Mouse (Mus musculus): ENCODE data around the gene Cog2. TPM values are rescaled to one million over a fixed set of nuclear protein-coding genes. Genes with fewer than 3 reads are reported as not detected.
A peak's percentile ranks its signal among the peaks of the same experiment; 100 is the strongest.

Cog2 gene
- polyA plus RNA-seq, 1 experiment from 2014 or later: 32.5 TPM

- no peak for DNase-seq (ENCODE audit: low spot score)
- no peaks in the 10 kb centered on the region for H3K36me3 ChIP-seq (replicated peaks; ENCODE audit: control insufficient read depth, insufficient read depth)
- 75% methylated on average over 8 of the region's 8 CpGs for WGBS
- no peak overlapping the region for H3K9ac ChIP-seq
- H3K4me1 ChIP-seq (replicated peaks; ENCODE audit: control insufficient read depth, insufficient read depth, low read length): no peaks in the 10 kb centered on the region
- no peak overlapping the region; the same call in 1 of the 2 replicates for H3K27ac ChIP-seq
- H3K9me3 ChIP-seq (ENCODE audit: control insufficient read depth, low read length): peaks cover 4% of the 10 kb centered on the region; the same call in 1 of the 2 replicates
- no peak overlapping the region for H3K4me2 ChIP-seq (replicated peaks)
- no peak overlapping the region for H3K4me3 ChIP-seq (replicated peaks; ENCODE audit: low read length)
- no peak for ATAC-seq (ENCODE audit: low FRiP score)
- no peaks in the 10 kb centered on the region for H3K27me3 ChIP-seq (ENCODE audit: control insufficient read depth, insufficient read depth, low read length)
Measured at GRCm38 (mm10) chr8:124507572-124508320, 12.8 kb upstream of the Cog2 start.

- H3K4me1 ChIP-seq (replicated peaks; ENCODE audit: control insufficient read depth, insufficient read depth, low read length): no peaks in the 10 kb centered on the region
- 64% methylated on average over 6 of the region's 6 CpGs for WGBS
- H3K9me3 ChIP-seq (ENCODE audit: control insufficient read depth, low read length): peaks cover 4% of the 10 kb centered on the region; the same call in 1 of the 2 replicates
- no peaks in the 10 kb centered on the region for H3K27me3 ChIP-seq (ENCODE audit: control insufficient read depth, insufficient read depth, low read length)
- no peak for ATAC-seq (ENCODE audit: low FRiP score)
- no peak overlapping the region; the same call in 1 of the 2 replicates for H3K27ac ChIP-seq
- H3K9ac ChIP-seq: no peak overlapping the region
- H3K4me2 ChIP-seq (replicated peaks): no peak overlapping the region
- H3K36me3 ChIP-seq (replicated peaks; ENCODE audit: control insufficient read depth, insufficient read depth): no peaks in the 10 kb centered on the region
- DNase-seq (ENCODE audit: low spot score): no peak
- no peak overlapping the region for H3K4me3 ChIP-seq (replicated peaks; ENCODE audit: low read length)
Measured at GRCm38 (mm10) chr8:124508321-124508695, 12.3 kb upstream of the Cog2 start.

GRCm38 (mm10) chr8:124509156-124509555, 11.4 kb upstream of the Cog2 start:
- Histone ChIP-seq H3K27me3 (ENCODE audit: control insufficient read depth, insufficient read depth, low read length) (no peaks in the 10 kb centered on the region), H3K4me1 (replicated peaks; ENCODE audit: control insufficient read depth, insufficient read depth, low read length) (no peaks in the 10 kb centered on the region), H3K4me3 (replicated peaks; ENCODE audit: low read length) (no peak overlapping the region), H3K27ac (no peak overlapping the region), H3K9me3 (ENCODE audit: control insufficient read depth, low read length) (0 out of 2 replicates have a peak, but pooled peaks cover under 1% of the 10 kb centered on the region), H3K36me3 (replicated peaks; ENCODE audit: control insufficient read depth, insufficient read depth) (no peaks in the 10 kb centered on the region), H3K9ac (no peak overlapping the region), H3K4me2 (replicated peaks) (no peak overlapping the region)
- no peak for DNase-seq (ENCODE audit: low spot score)
- no peak for ATAC-seq (ENCODE audit: low FRiP score)
- WGBS: 82% methylated on average over 3 of the region's 3 CpGs

GRCm38 (mm10) chr8:124516039-124516438, 4.5 kb upstream of the Cog2 start:
- WGBS: 79% methylated on average over 3 of the region's 3 CpGs
- H3K9me3 ChIP-seq (ENCODE audit: control insufficient read depth, low read length): no peaks in the 10 kb centered on the region

GRCm38 (mm10) chr8:124516525-124516924, 4.0 kb upstream of the Cog2 start:
- no peaks in the 10 kb centered on the region for H3K9me3 ChIP-seq (ENCODE audit: control insufficient read depth, low read length)
- 74% methylated on average over 6 of the region's 6 CpGs for WGBS
- H3K4me3 ChIP-seq (replicated peaks; ENCODE audit: low read length): no peak overlapping the region
- H3K36me3 ChIP-seq (replicated peaks; ENCODE audit: control insufficient read depth, insufficient read depth): no peaks in the 10 kb centered on the region
- no peak overlapping the region for H3K9ac ChIP-seq
- no peak for ATAC-seq (ENCODE audit: low FRiP score)
- H3K27me3 ChIP-seq (ENCODE audit: control insufficient read depth, insufficient read depth, low read length): peaks cover 9% of the 10 kb centered on the region; the same call in 1 of the 2 replicates
- peaks cover 5% of the 10 kb centered on the region for H3K4me1 ChIP-seq (replicated peaks; ENCODE audit: control insufficient read depth, insufficient read depth, low read length)
- no peak overlapping the region for H3K27ac ChIP-seq
- no peak for DNase-seq (ENCODE audit: low spot score)
- no peak overlapping the region for H3K4me2 ChIP-seq (replicated peaks)

More at GRCm38 (mm10) chr8:124516039-124516438, 4.5 kb upstream of the Cog2 start:
- no peak overlapping the region for H3K9ac ChIP-seq
- no peak overlapping the region for H3K27ac ChIP-seq
- H3K4me3 ChIP-seq (replicated peaks; ENCODE audit: low read length): no peak overlapping the region
- ATAC-seq (ENCODE audit: low FRiP score) (no peak), DNase-seq (ENCODE audit: low spot score) (no peak)
- H3K27me3 ChIP-seq (ENCODE audit: control insufficient read depth, insufficient read depth, low read length): peaks cover 9% of the 10 kb centered on the region; the same call in 1 of the 2 replicates
- H3K4me2 ChIP-seq (replicated peaks): no peak overlapping the region
- no peaks in the 10 kb centered on the region for H3K36me3 ChIP-seq (replicated peaks; ENCODE audit: control insufficient read depth, insufficient read depth)
- peaks cover under 1% of the 10 kb centered on the region; the same call in 1 of the 2 replicates for H3K4me1 ChIP-seq (replicated peaks; ENCODE audit: control insufficient read depth, insufficient read depth, low read length)

- Histone ChIP-seq H3K27ac (no peak overlapping the region), H3K9me3 (ENCODE audit: control insufficient read depth, low read length) (no peaks in the 10 kb centered on the region), H3K4me2 (replicated peaks) (no peak overlapping the region), H3K4me1 (replicated peaks; ENCODE audit: control insufficient read depth, insufficient read depth, low read length) (peaks cover 11% of the 10 kb centered on the region), H3K4me3 (replicated peaks; ENCODE audit: low read length) (no peak overlapping the region), H3K36me3 (replicated peaks; ENCODE audit: control insufficient read depth, insufficient read depth) (no peaks in the 10 kb centered on the region), H3K9ac (no peak overlapping the region), H3K27me3 (ENCODE audit: control insufficient read depth, insufficient read depth, low read length) (peaks cover 9% of the 10 kb centered on the region; the same call in 1 of the 2 replicates)
- ATAC-seq (ENCODE audit: low FRiP score): no peak
- 70% methylated on average over 6 of the region's 6 CpGs for WGBS
- no peak for DNase-seq (ENCODE audit: low spot score)
Measured at GRCm38 (mm10) chr8:124517142-124517541, 3.4 kb upstream of the Cog2 start.

- H3K9ac ChIP-seq: peak overlapping the region; percentile 84; the same call in 1 of the 2 replicates
- H3K4me2 ChIP-seq (replicated peaks): peak overlapping the region; percentile 89
- H3K9me3 ChIP-seq (ENCODE audit: control insufficient read depth, low read length): no peaks in the 10 kb centered on the region
- 0 out of 2 replicates have a peak overlapping the region, but pooled peaks have one; percentile 98 for H3K4me3 ChIP-seq (replicated peaks; ENCODE audit: low read length)
- no peak overlapping the region for H3K27ac ChIP-seq
- H3K36me3 ChIP-seq (replicated peaks; ENCODE audit: control insufficient read depth, insufficient read depth): peaks cover 19% of the 10 kb centered on the region
- DNase-seq (ENCODE audit: low spot score): no peak
- H3K4me1 ChIP-seq (replicated peaks; ENCODE audit: control insufficient read depth, insufficient read depth, low read length): peaks cover 13% of the 10 kb centered on the region
- 95% methylated on average over 6 of the region's 6 CpGs for WGBS
- ATAC-seq (ENCODE audit: low FRiP score): no peak
- H3K27me3 ChIP-seq (ENCODE audit: control insufficient read depth, insufficient read depth, low read length): peaks cover 6% of the 10 kb centered on the region; the same call in 1 of the 2 replicates
Measured at GRCm38 (mm10) chr8:124521946-124522345, 1.4 kb downstream of the Cog2 start.

GRCm38 (mm10) chr8:124526261-124526660, 5.7 kb downstream of the Cog2 start:
- Histone ChIP-seq H3K27me3 (ENCODE audit: control insufficient read depth, insufficient read depth, low read length) (no peaks in the 10 kb centered on the region), H3K4me1 (replicated peaks; ENCODE audit: control insufficient read depth, insufficient read depth, low read length) (peaks cover 11% of the 10 kb centered on the region), H3K36me3 (replicated peaks; ENCODE audit: control insufficient read depth, insufficient read depth) (peaks cover 62% of the 10 kb centered on the region), H3K4me2 (replicated peaks) (no peak overlapping the region), H3K4me3 (replicated peaks; ENCODE audit: low read length) (no peak overlapping the region), H3K9ac (no peak overlapping the region), H3K27ac (no peak overlapping the region), H3K9me3 (ENCODE audit: control insufficient read depth, low read length) (no peaks in the 10 kb centered on the region)
- DNase-seq (ENCODE audit: low spot score) (no peak), ATAC-seq (ENCODE audit: low FRiP score) (no peak)
- WGBS: 92% methylated on average over 11 of the region's 11 CpGs

- no peak for DNase-seq (ENCODE audit: low spot score)
- 84% methylated on average over 14 of the region's 14 CpGs for WGBS
- Histone ChIP-seq H3K27me3 (ENCODE audit: control insufficient read depth, insufficient read depth, low read length) (no peaks in the 10 kb centered on the region), H3K4me1 (replicated peaks; ENCODE audit: control insufficient read depth, insufficient read depth, low read length) (no peaks in the 10 kb centered on the region), H3K9me3 (ENCODE audit: control insufficient read depth, low read length) (no peaks in the 10 kb centered on the region), H3K4me3 (replicated peaks; ENCODE audit: low read length) (no peak overlapping the region), H3K4me2 (replicated peaks) (no peak overlapping the region), H3K27ac (no peak overlapping the region), H3K9ac (no peak overlapping the region), H3K36me3 (replicated peaks; ENCODE audit: control insufficient read depth, insufficient read depth) (peaks cover 96% of the 10 kb centered on the region)
- ATAC-seq (ENCODE audit: low FRiP score): no peak
Measured at GRCm38 (mm10) chr8:124530076-124530475, 9.5 kb downstream of the Cog2 start.
